32 mouse cellular contexts compared by ENCODE assay signal in the genomic region with DNA sequence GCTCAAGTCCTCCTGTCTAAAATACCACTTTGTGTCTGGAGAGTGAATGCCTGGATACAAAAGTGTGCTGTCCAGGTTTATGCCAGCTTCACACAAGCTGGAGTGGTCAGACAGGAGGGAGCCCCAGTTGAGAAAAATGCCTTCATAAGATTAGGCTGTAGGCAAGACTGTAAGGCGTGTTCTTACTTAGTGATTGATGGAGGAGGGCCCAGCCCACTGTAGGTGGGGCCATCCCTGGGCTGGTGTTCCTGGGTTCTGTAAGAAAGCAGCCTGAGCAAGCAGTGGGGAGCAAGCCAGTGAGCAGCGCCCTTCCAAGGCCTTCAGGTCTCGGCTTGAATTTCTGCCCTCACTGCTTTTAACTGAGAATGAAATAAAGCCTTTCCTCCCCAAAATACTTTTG. TPM values are rescaled to one million over a fixed set of nuclear protein-coding genes. Genes with fewer than 3 reads are reported as not detected.
DNase-seq lines count a peak whose midpoint lies in the region; ATAC-seq and TF ChIP-seq lines count a peak whose summit lies in the region.
"Had no signal": no experiment of that assay in that cellular context is flagged by ENCODE, and none has a peak within 500 bp of the region (broad histone marks: within the 10 kb centered on the region; RNA-seq: fewer than 3 reads in every experiment).

No protein-coding gene starts in this region.

- WGBS in liver, embryonic 14.5 days (ENCODE audit: insufficient replicate concordance), result 63% methylated on average over 3 of the region's 3 CpGs
- WGBS in forebrain, embryonic 10.5 days, result 92% methylated on average over 3 of the region's 3 CpGs
- 88% methylated on average over 3 of the region's 3 CpGs for WGBS in midbrain, embryonic 16.5 days

- peaks cover 17% of the 10 kb centered on the region for H3K36me3 ChIP-seq in liver, embryonic 14.5 days (replicated peaks; ENCODE audit: control insufficient read depth, insufficient read depth, low read depth)
- peaks cover 99% of the 10 kb centered on the region for H3K36me3 ChIP-seq in forebrain, embryonic 10.5 days (replicated peaks)
- peaks cover 31% of the 10 kb centered on the region for H3K36me3 ChIP-seq in midbrain, embryonic 16.5 days (ENCODE audit: control insufficient read depth, insufficient read depth, low read length)

- no peaks in the 10 kb centered on the region for H3K9me3 ChIP-seq in liver, embryonic 14.5 days (ENCODE audit: control insufficient read depth, low read length)
- H3K9me3 ChIP-seq in forebrain, embryonic 10.5 days, result no peaks in the 10 kb centered on the region
- no peaks in the 10 kb centered on the region for H3K9me3 ChIP-seq in midbrain, embryonic 16.5 days (replicated peaks; ENCODE audit: control insufficient read depth, low read length, poor library complexity, severe bottlenecking)
- H3K9me3 ChIP-seq: embryonic facial prominence, embryonic 10.5 days; embryonic facial prominence, embryonic 15.5 days; heart, embryonic 10.5 days; heart, embryonic 15.5 days; hindbrain, embryonic 12.5 days; intestine, embryonic 15.5 days; limb, embryonic 12.5 days; neural tube, embryonic 12.5 days had no signal

- H3K27ac ChIP-seq in liver, embryonic 14.5 days, result no peak overlapping the region
- no peak overlapping the region for H3K27ac ChIP-seq in forebrain, embryonic 10.5 days
- H3K27ac ChIP-seq in midbrain, embryonic 16.5 days (ENCODE audit: low read length), result no peak overlapping the region
- H3K27ac ChIP-seq: embryonic facial prominence, embryonic 10.5 days; embryonic facial prominence, embryonic 15.5 days; heart, embryonic 10.5 days; heart, embryonic 15.5 days; hindbrain, postnatal 0 days; intestine, embryonic 15.5 days; limb, embryonic 12.5 days; neural tube, embryonic 12.5 days had no signal

- peak; percentile 52; the same call in 1 of the 2 replicates for ATAC-seq in liver, embryonic 14.5 days (ENCODE audit: insufficient read depth)
- ATAC-seq in midbrain, embryonic 16.5 days, result no peak
- ATAC-seq in megakaryocyte, adult 5-6 weeks (ENCODE audit: poor library complexity, severe bottlenecking), result no peak
- ATAC-seq: forebrain, embryonic 14.5 days; hindbrain, postnatal 0 days; intestine, embryonic 15.5 days; lung, postnatal 0 days had no signal

- 0 out of 4 replicates have a peak, but pooled peaks cover 0 to 2% of the 10 kb centered on the region in 2 experiments for H3K4me1 ChIP-seq in liver, embryonic 14.5 days (replicated peaks; ENCODE audit: control insufficient read depth in 2 of 2, insufficient read depth in 2 of 2, low read length in 1 of 2)
- peaks cover 7% of the 10 kb centered on the region for H3K4me1 ChIP-seq in forebrain, embryonic 10.5 days
- peaks cover 7% of the 10 kb centered on the region for H3K4me1 ChIP-seq in midbrain, embryonic 16.5 days (ENCODE audit: control insufficient read depth, insufficient read depth, low read length)
- H3K4me1 ChIP-seq: embryonic facial prominence, embryonic 10.5 days; embryonic facial prominence, embryonic 15.5 days; intestine, embryonic 15.5 days; limb, embryonic 12.5 days had no signal

- no peak overlapping the region for H3K4me2 ChIP-seq in liver, embryonic 14.5 days (ENCODE audit: low read depth)
- H3K4me2 ChIP-seq in midbrain, embryonic 16.5 days (ENCODE audit: low read length), result no peak overlapping the region
- H3K4me2 ChIP-seq: embryonic facial prominence, embryonic 15.5 days; heart, embryonic 15.5 days; hindbrain, embryonic 12.5 days; intestine, embryonic 15.5 days; limb, embryonic 12.5 days; midbrain, embryonic 11.5 days; neural tube, embryonic 12.5 days had no signal

- no peak for TF ChIP-seq EP300 in liver, embryonic 14.5 days (IDR thresholded peaks at IDR 0.05; ENCODE audit: low read depth)

- DNase-seq in lung, postnatal 36 days, result peak; percentile 7
- no peak for DNase-seq in lung, postnatal 25 days (ENCODE audit: low spot score)
- peak; percentile 17 for DNase-seq in c-Kit-positive CD71-positive TER-119-positive erythroid progenitor cells, embryonic 14.5 days (ENCODE audit: low spot score)
- no peak for DNase-seq in liver, embryonic 14.5 days (ENCODE audit: low read depth in 3 of 3, low spot score in 3 of 3)
- no peak for DNase-seq in forebrain, embryonic 10.5 days (ENCODE audit: extremely low spot score, low spot score)
- DNase-seq: B cell, adult 2 months; cerebellum, adult 2 months; cerebellum, postnatal 25 days; gastrocnemius, postnatal 14 days; heart, postnatal 36 days; kidney, adult 8-10 months; kidney, postnatal 10 days; layer of hippocampus, adult 9-11 months; lung, adult 18-20 months; right cerebral cortex, adult 18-20 months; right cerebral cortex, postnatal 4 days; thymus, postnatal 4 days had no signal

- H3K9ac ChIP-seq in liver, embryonic 14.5 days (replicated peaks), result no peak overlapping the region
- H3K9ac ChIP-seq in midbrain, embryonic 16.5 days (ENCODE audit: low read depth, low read length), result no peak overlapping the region
- H3K9ac ChIP-seq: embryonic facial prominence, embryonic 15.5 days; heart, embryonic 15.5 days; hindbrain, embryonic 12.5 days; intestine, embryonic 15.5 days; limb, embryonic 12.5 days; neural tube, embryonic 12.5 days had no signal

- no peak for TF ChIP-seq CTCF in liver, embryonic 14.5 days (IDR thresholded peaks at IDR 0.05; ENCODE audit: low read depth)

- no peaks in the 10 kb centered on the region for H3K27me3 ChIP-seq in liver, embryonic 14.5 days (ENCODE audit: control insufficient read depth, insufficient read depth, low read length)
- H3K27me3 ChIP-seq in forebrain, embryonic 10.5 days (ENCODE audit: poor library complexity, severe bottlenecking), result no peaks in the 10 kb centered on the region
- no peaks in the 10 kb centered on the region for H3K27me3 ChIP-seq in midbrain, embryonic 16.5 days (ENCODE audit: control insufficient read depth, insufficient read depth, low read depth, low read length)
- H3K27me3 ChIP-seq: embryonic facial prominence, embryonic 15.5 days; heart, embryonic 15.5 days; hindbrain, embryonic 12.5 days; intestine, embryonic 15.5 days; limb, embryonic 12.5 days; neural tube, embryonic 12.5 days had no signal

- no peak overlapping the region for H3K4me3 ChIP-seq in liver, embryonic 14.5 days (ENCODE audit: insufficient read depth in 1 of 2, low read depth in 2 of 2, low read length in 2 of 2)
- no peak overlapping the region for H3K4me3 ChIP-seq in forebrain, embryonic 10.5 days
- no peak overlapping the region for H3K4me3 ChIP-seq in midbrain, embryonic 16.5 days (ENCODE audit: low read depth, low read length)
- H3K4me3 ChIP-seq: embryonic facial prominence, embryonic 10.5 days; embryonic facial prominence, embryonic 15.5 days; heart, embryonic 10.5 days; heart, embryonic 15.5 days; hindbrain, embryonic 12.5 days; intestine, embryonic 15.5 days; limb, embryonic 12.5 days; myocyte; neural tube, embryonic 12.5 days had no signal

RNA-seq across cellular contexts. Expression of gene Hp1bp3, which starts 47.9 kb away (rescaled TPM):
- 25.2 and 34.7 TPM in 2 replicates for polyA plus RNA-seq in liver, embryonic 14.5 days (2012; rRNA removed)
- polyA plus RNA-seq in liver, embryonic 14.5 days (2014; fragmentation: Nextera tagmentation; extraction: Ambion mirVana), result 36.1 and 41.9 TPM in 2 replicates
- polyA plus RNA-seq in forebrain, embryonic 10.5 days (2016; fragmentation: Nextera tagmentation; extraction: Ambion mirVana), result 147 and 152 TPM in 2 replicates
- 199 and 209 TPM in 2 replicates for polyA plus RNA-seq in midbrain, embryonic 16.5 days (2015; fragmentation: Nextera tagmentation; extraction: Ambion mirVana)
- total RNA-seq in megakaryocyte, adult 5-6 weeks (2015), result 89.1 and 105 TPM in 2 replicates
- total RNA-seq in megakaryocyte, adult 5-6 weeks (2017), result 165 and 173 TPM in 2 replicates

Comparison
In these comparisons a context has a peak if more than half of its experiments do, and no peak if none do; other contexts are left out.
1. DNase-seq: peak in lung, postnatal 36 days (single experiment) and c-Kit-positive CD71-positive TER-119-positive erythroid progenitor cells, embryonic 14.5 days (single experiment); none in lung, postnatal 25 days (single experiment), liver, embryonic 14.5 days (0 of 3) and forebrain, embryonic 10.5 days (single experiment).